In genomic region chr11:20663580-20664198, GRCm38 (mm10) we compare ENCODE assay signal across 17 mouse cellular contexts.
A peak's percentile ranks its signal among the peaks of the same experiment; 100 is the strongest.
DNase-seq lines count a peak whose midpoint lies in the region; ATAC-seq and TF ChIP-seq lines count a peak whose summit lies in the region.
"Had no signal": no experiment of that assay in that cellular context is flagged by ENCODE, and none has a peak within 500 bp of the region (broad histone marks: within the 10 kb centered on the region; RNA-seq: fewer than 3 reads in every experiment).

No protein-coding gene starts in this region.

- H3K4me2 ChIP-seq in kidney, postnatal 0 days (ENCODE audit: low read length), result no peak overlapping the region
- no peak overlapping the region for H3K4me2 ChIP-seq in embryonic facial prominence, embryonic 12.5 days (replicated peaks)
- no peak overlapping the region for H3K4me2 ChIP-seq in forebrain, postnatal 0 days (ENCODE audit: low read depth)
- 0 out of 2 replicates have a peak overlapping the region, but pooled peaks have one; percentile 3 for H3K4me2 ChIP-seq in midbrain, embryonic 11.5 days
- H3K4me2 ChIP-seq: limb, embryonic 13.5 days had no signal

- WGBS in kidney, postnatal 0 days, result 46% methylated on average over 5 of the region's 5 CpGs
- WGBS in embryonic facial prominence, embryonic 12.5 days, result 37% methylated on average over 5 of the region's 5 CpGs
- 10% methylated on average over 5 of the region's 5 CpGs for WGBS in forebrain, postnatal 0 days
- WGBS in midbrain, embryonic 11.5 days, result 11% methylated on average over 5 of the region's 5 CpGs

- peak; percentile 19 for DNase-seq in kidney, postnatal 0 days (ENCODE audit: low spot score)
- no peak for DNase-seq in kidney, adult 8-10 months
- DNase-seq in forebrain, postnatal 0 days, result no peak
- DNase-seq in midbrain, embryonic 11.5 days (ENCODE audit: low spot score, missing footprints), result peak; percentile 96
- no peak for DNase-seq in cerebellum, postnatal 36 days
- no peak for DNase-seq in spleen, postnatal 4 days (ENCODE audit: low spot score in 2 of 2)
- DNase-seq in gastrocnemius, postnatal 25 days, result no peak
- DNase-seq: adrenal gland, adult 8-10 months; cerebellum, adult 9-10 months; heart, postnatal 36 days; kidney, adult 9 months; lung, adult 18-20 months; spleen, adult 18-20 months had no signal

- H3K4me1 ChIP-seq in kidney, postnatal 0 days (replicated peaks; ENCODE audit: insufficient read depth, low read length), result no peaks in the 10 kb centered on the region
- H3K4me1 ChIP-seq in embryonic facial prominence, embryonic 12.5 days, result peaks cover 6% of the 10 kb centered on the region; the same call in 1 of the 2 replicates
- H3K4me1 ChIP-seq in forebrain, postnatal 0 days (ENCODE audit: insufficient read depth), result 0 out of 2 replicates have a peak, but pooled peaks cover 3% of the 10 kb centered on the region
- peaks cover 29% of the 10 kb centered on the region for H3K4me1 ChIP-seq in midbrain, embryonic 11.5 days (ENCODE audit: control insufficient read depth, insufficient read depth, low read length)

- H3K27me3 ChIP-seq in kidney, postnatal 0 days (ENCODE audit: insufficient read depth, low read length), result no peaks in the 10 kb centered on the region
- H3K27me3 ChIP-seq in embryonic facial prominence, embryonic 12.5 days, result no peaks in the 10 kb centered on the region
- no peaks in the 10 kb centered on the region for H3K27me3 ChIP-seq in forebrain, postnatal 0 days (ENCODE audit: insufficient read depth, low read length)
- H3K27me3 ChIP-seq in midbrain, embryonic 11.5 days (ENCODE audit: control insufficient read depth, insufficient read depth, low read length), result no peaks in the 10 kb centered on the region
- H3K27me3 ChIP-seq: limb, embryonic 13.5 days had no signal

- H3K4me3 ChIP-seq in kidney, postnatal 0 days (replicated peaks; ENCODE audit: low read depth, low read length), result no peak overlapping the region
- H3K4me3 ChIP-seq in embryonic facial prominence, embryonic 12.5 days, result no peak overlapping the region
- no peak overlapping the region for H3K4me3 ChIP-seq in forebrain, postnatal 0 days (ENCODE audit: low read depth, low read length)
- H3K4me3 ChIP-seq in midbrain, embryonic 11.5 days (ENCODE audit: low read depth, low read length), result no peak overlapping the region
- H3K4me3 ChIP-seq: heart, embryonic 10.5 days; limb, embryonic 13.5 days; myocyte had no signal

- H3K36me3 ChIP-seq in kidney, postnatal 0 days (ENCODE audit: insufficient read depth, low read length), result no peaks in the 10 kb centered on the region
- H3K36me3 ChIP-seq in embryonic facial prominence, embryonic 12.5 days, result no peaks in the 10 kb centered on the region
- H3K36me3 ChIP-seq in forebrain, postnatal 0 days (ENCODE audit: insufficient read depth), result no peaks in the 10 kb centered on the region
- no peaks in the 10 kb centered on the region for H3K36me3 ChIP-seq in midbrain, embryonic 11.5 days (ENCODE audit: control insufficient read depth, insufficient read depth, low read length)
- H3K36me3 ChIP-seq: heart, embryonic 10.5 days; limb, embryonic 13.5 days had no signal

- TF ChIP-seq CTCF in kidney, postnatal 0 days (IDR thresholded peaks at IDR 0.05; ENCODE audit: low read depth), result no peak
- TF ChIP-seq CTCF in forebrain, postnatal 0 days (IDR thresholded peaks at IDR 0.05; ENCODE audit: low read depth), result no peak

- no peak overlapping the region for H3K9ac ChIP-seq in kidney, postnatal 0 days (ENCODE audit: low read depth, low read length)
- H3K9ac ChIP-seq in embryonic facial prominence, embryonic 12.5 days, result no peak overlapping the region
- no peak overlapping the region for H3K9ac ChIP-seq in forebrain, postnatal 0 days
- peak overlapping the region; percentile 21; the same call in 1 of the 2 replicates for H3K9ac ChIP-seq in midbrain, embryonic 11.5 days (ENCODE audit: low read length)
- H3K9ac ChIP-seq: limb, embryonic 13.5 days had no signal

- H3K9me3 ChIP-seq in kidney, postnatal 0 days (replicated peaks; ENCODE audit: low read length), result no peaks in the 10 kb centered on the region
- H3K9me3 ChIP-seq in embryonic facial prominence, embryonic 12.5 days, result no peaks in the 10 kb centered on the region
- H3K9me3 ChIP-seq in forebrain, postnatal 0 days (ENCODE audit: low read length), result no peaks in the 10 kb centered on the region
- no peaks in the 10 kb centered on the region for H3K9me3 ChIP-seq in midbrain, embryonic 11.5 days (ENCODE audit: control insufficient read depth, low read length)
- H3K9me3 ChIP-seq: heart, embryonic 10.5 days; limb, embryonic 13.5 days had no signal

- no peak overlapping the region for H3K27ac ChIP-seq in kidney, postnatal 0 days
- H3K27ac ChIP-seq in embryonic facial prominence, embryonic 12.5 days, result no peak overlapping the region
- no peak overlapping the region for H3K27ac ChIP-seq in forebrain, postnatal 0 days (ENCODE audit: low read depth, low read length)
- peak overlapping the region; percentile 90 for H3K27ac ChIP-seq in midbrain, embryonic 11.5 days (ENCODE audit: low read depth, low read length)
- H3K27ac ChIP-seq: heart, embryonic 10.5 days; limb, embryonic 13.5 days had no signal

- no peak for ATAC-seq in kidney, postnatal 0 days (replicated peaks; ENCODE audit: low FRiP score, low read depth)
- peak; percentile 42; the same call in 1 of the 2 replicates for ATAC-seq in embryonic facial prominence, embryonic 12.5 days (ENCODE audit: insufficient number of reproducible peaks, insufficient read depth, low FRiP score, low TSS enrichment)
- peak; percentile 19; the same call in 1 of the 2 replicates for ATAC-seq in forebrain, postnatal 0 days
- ATAC-seq in midbrain, embryonic 11.5 days (ENCODE audit: low FRiP score), result peak; percentile 78

Comparison
In these comparisons a context has a peak if more than half of its experiments do, and no peak if none do; other contexts are left out.
1. DNase-seq: peak in kidney, postnatal 0 days (single experiment) and midbrain, embryonic 11.5 days (single experiment); none in kidney, adult 8-10 months (0 of 2), forebrain, postnatal 0 days (single experiment), cerebellum, postnatal 36 days (0 of 2), spleen, postnatal 4 days (0 of 2) and gastrocnemius, postnatal 25 days (single experiment).